Mouse (Mus musculus): Measurements from ENCODE around the gene Eid3. TPM values are rescaled to one million over a fixed set of nuclear protein-coding genes. Genes with fewer than 3 reads are reported as not detected.

Eid3 gene
- polyA plus RNA-seq, 1 experiment from 2014 or later = not detected

GRCm38 (mm10) chr10:82866832-82867231 is 406 bp downstream of the Eid3 start:
- peak; percentile 24; the same call in 1 of the 2 replicates for ATAC-seq
- Histone ChIP-seq H3K27me3 (ENCODE audit: insufficient read depth, low read length) (no peaks in the 10 kb centered on the region), H3K9ac (replicated peaks) (no peak overlapping the region), H3K4me2 (ENCODE audit: low read depth, low read length) (no peak overlapping the region), H3K36me3 (replicated peaks; ENCODE audit: insufficient read depth, low read length) (peaks cover 26% of the 10 kb centered on the region), H3K4me1 (ENCODE audit: insufficient read depth) (peaks cover 18% of the 10 kb centered on the region), H3K9me3 (ENCODE audit: low read length) (no peaks in the 10 kb centered on the region), H3K4me3 (ENCODE audit: low read depth, low read length) (no peak overlapping the region), H3K27ac (ENCODE audit: low read depth) (no peak overlapping the region)
- WGBS (ENCODE audit: insufficient replicate concordance) = 78% methylated on average over 18 of the region's 18 CpGs
- TF ChIP-seq EP300 (IDR thresholded peaks at IDR 0.05; ENCODE audit: low read depth) = no peak
- no peak for TF ChIP-seq CTCF (IDR thresholded peaks at IDR 0.05; ENCODE audit: low read depth)
- DNase-seq = no peak

GRCm38 (mm10) chr10:82868418-82869086 is 2.1 kb downstream of the Eid3 start:
- Histone ChIP-seq H3K36me3 (replicated peaks; ENCODE audit: insufficient read depth, low read length) (peaks cover 27% of the 10 kb centered on the region), H3K4me1 (ENCODE audit: insufficient read depth) (peaks cover 21% of the 10 kb centered on the region; the same call in 1 of the 2 replicates), H3K4me3 (ENCODE audit: low read depth, low read length) (no peak overlapping the region), H3K9me3 (ENCODE audit: low read length) (no peaks in the 10 kb centered on the region), H3K4me2 (ENCODE audit: low read depth, low read length) (no peak overlapping the region), H3K27ac (ENCODE audit: low read depth) (0 out of 2 replicates have a peak overlapping the region, but pooled peaks have one; percentile 49), H3K27me3 (ENCODE audit: insufficient read depth, low read length) (no peaks in the 10 kb centered on the region), H3K9ac (replicated peaks) (no peak overlapping the region)
- DNase-seq = no peak
- TF ChIP-seq CTCF (IDR thresholded peaks at IDR 0.05; ENCODE audit: low read depth) = no peak
- no peak for TF ChIP-seq EP300 (IDR thresholded peaks at IDR 0.05; ENCODE audit: low read depth)
- WGBS (ENCODE audit: insufficient replicate concordance) = 46% methylated on average over 6 of the region's 6 CpGs
- 0 out of 2 replicates have a peak, but pooled peaks have one; percentile 41 for ATAC-seq

GRCm38 (mm10) chr10:82875446-82875845 is 9.0 kb downstream of the Eid3 start:
- WGBS (ENCODE audit: insufficient replicate concordance) = 87% methylated on average over 10 of the region's 10 CpGs
- no peaks in the 10 kb centered on the region for H3K9me3 ChIP-seq (ENCODE audit: low read length)
- peaks cover 7% of the 10 kb centered on the region; the same call in 1 of the 2 replicates for H3K4me1 ChIP-seq (ENCODE audit: insufficient read depth)
- H3K27ac ChIP-seq (ENCODE audit: low read depth) = no peak overlapping the region
- DNase-seq (no peak), ATAC-seq (no peak)
- no peaks in the 10 kb centered on the region for H3K27me3 ChIP-seq (ENCODE audit: insufficient read depth, low read length)
- TF ChIP-seq EP300 (IDR thresholded peaks at IDR 0.05; ENCODE audit: low read depth) (no peak), CTCF (IDR thresholded peaks at IDR 0.05; ENCODE audit: low read depth) (no peak)
- H3K4me3 ChIP-seq (ENCODE audit: low read depth, low read length) = no peak overlapping the region
- no peak overlapping the region for H3K4me2 ChIP-seq (ENCODE audit: low read depth, low read length)
- H3K9ac ChIP-seq (replicated peaks) = no peak overlapping the region
- peaks cover 63% of the 10 kb centered on the region for H3K36me3 ChIP-seq (replicated peaks; ENCODE audit: insufficient read depth, low read length)

- no peak overlapping the region for H3K27ac ChIP-seq (ENCODE audit: low read depth)
- no peak overlapping the region for H3K4me3 ChIP-seq (ENCODE audit: low read depth, low read length)
- TF ChIP-seq CTCF (IDR thresholded peaks at IDR 0.05; ENCODE audit: low read depth) = peak; percentile 56
- TF ChIP-seq EP300 (IDR thresholded peaks at IDR 0.05; ENCODE audit: low read depth) = no peak
- no peak overlapping the region for H3K4me2 ChIP-seq (ENCODE audit: low read depth, low read length)
- no peak overlapping the region for H3K9ac ChIP-seq (replicated peaks)
- peak; percentile 75 for ATAC-seq
- H3K36me3 ChIP-seq (replicated peaks; ENCODE audit: insufficient read depth, low read length) = peaks cover 69% of the 10 kb centered on the region
- peaks cover 7% of the 10 kb centered on the region; the same call in 1 of the 2 replicates for H3K4me1 ChIP-seq (ENCODE audit: insufficient read depth)
- WGBS (ENCODE audit: insufficient replicate concordance) = 71% methylated on average over 16 of the region's 16 CpGs
- DNase-seq = no peak
- no peaks in the 10 kb centered on the region for H3K9me3 ChIP-seq (ENCODE audit: low read length)
- H3K27me3 ChIP-seq (ENCODE audit: insufficient read depth, low read length) = no peaks in the 10 kb centered on the region
These were observed 9.8 kb downstream of the Eid3 start for GRCm38 (mm10) chr10:82876076-82876796.

- H3K4me2 ChIP-seq (ENCODE audit: low read depth, low read length) = no peak overlapping the region
- DNase-seq (no peak), ATAC-seq (no peak)
- peaks cover 24% of the 10 kb centered on the region for H3K4me1 ChIP-seq (ENCODE audit: insufficient read depth)
- H3K9ac ChIP-seq (replicated peaks) = no peak overlapping the region
- H3K9me3 ChIP-seq (ENCODE audit: low read length) = no peaks in the 10 kb centered on the region
- H3K27me3 ChIP-seq (ENCODE audit: insufficient read depth, low read length) = no peaks in the 10 kb centered on the region
- no peak overlapping the region for H3K27ac ChIP-seq (ENCODE audit: low read depth)
- peaks cover 67% of the 10 kb centered on the region for H3K36me3 ChIP-seq (replicated peaks; ENCODE audit: insufficient read depth, low read length)
- TF ChIP-seq EP300 (IDR thresholded peaks at IDR 0.05; ENCODE audit: low read depth) (no peak), CTCF (IDR thresholded peaks at IDR 0.05; ENCODE audit: low read depth) (no peak)
- 79% methylated on average over 6 of the region's 6 CpGs for WGBS (ENCODE audit: insufficient replicate concordance)
- H3K4me3 ChIP-seq (ENCODE audit: low read depth, low read length) = no peak overlapping the region
These were observed 20.9 kb downstream of the Eid3 start for GRCm38 (mm10) chr10:82887354-82887753.

- H3K9me3 ChIP-seq (ENCODE audit: low read length) = no peaks in the 10 kb centered on the region
- no peak for DNase-seq
- no peak overlapping the region for H3K4me3 ChIP-seq (ENCODE audit: low read depth, low read length)
- peaks cover 64% of the 10 kb centered on the region for H3K36me3 ChIP-seq (replicated peaks; ENCODE audit: insufficient read depth, low read length)
- H3K27ac ChIP-seq (ENCODE audit: low read depth) = peak overlapping the region; percentile 39; the same call in 1 of the 2 replicates
- H3K4me1 ChIP-seq (ENCODE audit: insufficient read depth) = peaks cover 24% of the 10 kb centered on the region
- ATAC-seq = no peak
- H3K27me3 ChIP-seq (ENCODE audit: insufficient read depth, low read length) = no peaks in the 10 kb centered on the region
- TF ChIP-seq CTCF (IDR thresholded peaks at IDR 0.05; ENCODE audit: low read depth) = no peak
- TF ChIP-seq EP300 (IDR thresholded peaks at IDR 0.05; ENCODE audit: low read depth) = no peak
- WGBS (ENCODE audit: insufficient replicate concordance) = 63% methylated on average over 8 of the region's 8 CpGs
- no peak overlapping the region for H3K4me2 ChIP-seq (ENCODE audit: low read depth, low read length)
- H3K9ac ChIP-seq (replicated peaks) = no peak overlapping the region
These were observed 22.1 kb downstream of the Eid3 start for GRCm38 (mm10) chr10:82888576-82888975.

All from liver, postnatal 0 days (tissue).